Mouse (Mus musculus) lung, embryonic 16.5 days (tissue): ENCODE measurements at regions not wholly inside any gene's neighbourhood (a gene's known extent, or its start where the extent isn't known, plus 50 kb on each side); places are given as distances from the start of the nearest gene placed in this dataset.

Experiments used
- ATAC-seq: fragments of 200-750 bp; cut with Nextera tagmentation; 2 replicates; pipeline ENCODE4 v1.8.0; 2017; ENCODE audit warnings: low read depth, mild to moderate bottlenecking, moderate library complexity
- H3K27ac ChIP-seq: fragments of 300-500 bp; sonication (generic); 2 replicates; pipeline ENCODE4 v1.5.1; 2014; ENCODE audit warnings: mild to moderate bottlenecking, control low read depth, low read length
- H3K27me3 ChIP-seq: fragments of 300-500 bp; sonication (generic); 2 replicates; pipeline ENCODE4 v1.6.1; 2014; ENCODE audit warnings: low read depth, low read length, mixed read lengths; ENCODE audit not compliant: control insufficient read depth, insufficient read depth
- H3K36me3 ChIP-seq: fragments of 300-500 bp; sonication (generic); 2 replicates; pipeline ENCODE4 v1.6.1; 2014; ENCODE audit warnings: low read length; ENCODE audit not compliant: control insufficient read depth, insufficient read depth
- H3K4me1 ChIP-seq: fragments of 300-500 bp; sonication (generic); replicated peaks from 2 replicates; pipeline ENCODE4 v1.6.1; 2014; ENCODE audit warnings: low read length, mixed read lengths; ENCODE audit not compliant: control insufficient read depth, insufficient read depth
- H3K4me2 ChIP-seq: fragments of 300-500 bp; sonication (generic); 2 replicates; pipeline ENCODE4 v1.6.1; 2014; ENCODE audit warnings: low read depth, low read length, control low read depth
- H3K4me3 ChIP-seq: fragments of 300-500 bp; sonication (generic); 2 replicates; pipeline ENCODE4 v1.5.1; 2014; ENCODE audit warnings: mild to moderate bottlenecking, low read length, control low read depth
- H3K9ac ChIP-seq: fragments of 300-500 bp; sonication (generic); 2 replicates; pipeline ENCODE4 v1.6.1; 2014; ENCODE audit warnings: low read length, control low read depth
- H3K9me3 ChIP-seq: fragments of 300-500 bp; sonication (generic); 2 replicates; pipeline ENCODE4 v1.6.1; 2016; ENCODE audit warnings: low read length; ENCODE audit not compliant: control insufficient read depth
- WGBS: fragments of 180-500 bp; shearing (Covaris S2); extraction: QIAGEN DNeasy Blood & Tissue Kit; methylation state at CpG from one replicate; pipeline ENCODE4 v1.1.7; 2014; 5-methylcytosine and 5-hydroxymethylcytosine counted together

GRCm38 (mm10) chr17:79776177-79776576 is 61.3 kb upstream of the Cyp1b1 start:
- Histone ChIP-seq H3K27ac (no peak overlapping the region), H3K4me2 (no peak overlapping the region), H3K9ac (no peak overlapping the region), H3K4me1 (no peaks in the 10 kb centered on the region), H3K27me3 (no peaks in the 10 kb centered on the region), H3K9me3 (no peaks in the 10 kb centered on the region), H3K4me3 (no peak overlapping the region), H3K36me3 (no peaks in the 10 kb centered on the region)
- WGBS = 60% methylated on average over 4 of the region's 4 CpGs
- ATAC-seq = no peak

GRCm38 (mm10) chr17:79775216-79775615 is 60.4 kb upstream of the Cyp1b1 start:
- H3K9ac ChIP-seq = no peak overlapping the region
- ATAC-seq = no peak
- WGBS = 28% methylated on average over 6 of the region's 6 CpGs
- H3K4me2 ChIP-seq = no peak overlapping the region
- H3K36me3 ChIP-seq = no peaks in the 10 kb centered on the region
- no peak overlapping the region for H3K4me3 ChIP-seq
- no peaks in the 10 kb centered on the region for H3K27me3 ChIP-seq
- no peaks in the 10 kb centered on the region for H3K4me1 ChIP-seq
- H3K9me3 ChIP-seq = no peaks in the 10 kb centered on the region
- no peak overlapping the region for H3K27ac ChIP-seq

- H3K4me2 ChIP-seq = no peak overlapping the region
- H3K9me3 ChIP-seq = no peaks in the 10 kb centered on the region
- no peak for ATAC-seq
- no peak overlapping the region for H3K9ac ChIP-seq
- no peaks in the 10 kb centered on the region for H3K36me3 ChIP-seq
- H3K27ac ChIP-seq = no peak overlapping the region
- WGBS = 38% methylated on average over 1 of the region's 1 CpGs
- no peaks in the 10 kb centered on the region for H3K27me3 ChIP-seq
- no peaks in the 10 kb centered on the region for H3K4me1 ChIP-seq
- no peak overlapping the region for H3K4me3 ChIP-seq
Observed at GRCm38 (mm10) chr17:79774291-79774690, 59.4 kb upstream of the Cyp1b1 start.

- no peak overlapping the region for H3K27ac ChIP-seq
Observed at GRCm38 (mm10) chr17:79772219-79772618, 57.4 kb upstream of the Cyp1b1 start.

GRCm38 (mm10) chr17:79771727-79772126 is 56.9 kb upstream of the Cyp1b1 start:
- Histone ChIP-seq H3K27me3 (no peaks in the 10 kb centered on the region), H3K4me2 (no peak overlapping the region), H3K27ac (no peak overlapping the region), H3K36me3 (no peaks in the 10 kb centered on the region), H3K9ac (no peak overlapping the region), H3K9me3 (no peaks in the 10 kb centered on the region), H3K4me1 (no peaks in the 10 kb centered on the region), H3K4me3 (no peak overlapping the region)
- ATAC-seq = no peak
- WGBS = 37% methylated on average over 10 of the region's 10 CpGs

More at GRCm38 (mm10) chr17:79772219-79772618, 57.4 kb upstream of the Cyp1b1 start:
- no peaks in the 10 kb centered on the region for H3K36me3 ChIP-seq
- no peak for ATAC-seq
- no peaks in the 10 kb centered on the region for H3K4me1 ChIP-seq
- no peak overlapping the region for H3K4me3 ChIP-seq
- no peaks in the 10 kb centered on the region for H3K9me3 ChIP-seq
- 82% methylated on average over 4 of the region's 4 CpGs for WGBS
- no peak overlapping the region for H3K4me2 ChIP-seq
- H3K27me3 ChIP-seq = no peaks in the 10 kb centered on the region
- no peak overlapping the region for H3K9ac ChIP-seq

DNA sequence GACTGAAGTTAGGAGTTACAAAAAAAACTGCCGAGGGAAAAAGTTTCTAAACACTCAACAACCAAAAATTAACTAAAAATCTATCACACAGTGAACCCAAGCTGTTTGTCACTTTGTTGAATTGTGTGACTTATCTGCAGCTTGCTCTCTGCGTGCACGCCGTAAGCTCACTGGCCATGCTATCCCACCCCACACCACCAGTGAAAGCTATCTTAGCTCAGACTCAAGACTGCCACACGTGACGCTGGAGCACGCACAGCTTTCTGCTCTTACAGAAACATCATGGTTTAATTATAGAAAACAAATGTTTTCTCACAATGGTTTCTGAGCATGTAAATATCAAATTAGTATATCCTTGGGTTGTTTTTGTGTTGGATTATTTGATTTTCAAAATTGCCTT is 56.0 kb upstream of the Cyp1b1 start:
- no peak overlapping the region for H3K4me3 ChIP-seq
- H3K9me3 ChIP-seq = no peaks in the 10 kb centered on the region
- H3K9ac ChIP-seq = no peak overlapping the region
- H3K27ac ChIP-seq = no peak overlapping the region
- no peaks in the 10 kb centered on the region for H3K4me1 ChIP-seq
- H3K4me2 ChIP-seq = no peak overlapping the region
- no peaks in the 10 kb centered on the region for H3K27me3 ChIP-seq
- no peaks in the 10 kb centered on the region for H3K36me3 ChIP-seq
- ATAC-seq = no peak
- 72% methylated on average over 7 of the region's 7 CpGs for WGBS

DNA sequence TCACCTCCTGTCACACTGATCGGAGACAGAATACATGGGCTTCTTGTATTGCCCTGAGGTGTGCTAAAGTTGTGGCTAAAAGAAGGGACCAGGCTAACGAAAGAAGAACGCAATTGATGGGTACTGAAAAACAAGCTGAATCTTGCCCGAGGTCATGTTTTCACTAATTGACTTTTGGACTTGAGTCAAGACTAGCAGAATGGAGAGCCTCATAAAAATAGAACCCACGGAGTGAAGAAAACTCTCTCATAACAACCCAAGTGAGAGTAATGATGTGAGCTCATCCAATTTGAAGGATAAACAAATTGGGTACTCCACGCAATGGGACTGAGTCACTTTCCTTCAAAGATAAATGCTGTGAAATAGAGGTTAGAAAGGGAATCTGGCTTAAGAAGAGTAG is 55.0 kb upstream of the Cyp1b1 start:
- Histone ChIP-seq H3K9ac (no peak overlapping the region), H3K4me2 (no peak overlapping the region), H3K4me1 (no peaks in the 10 kb centered on the region), H3K27me3 (no peaks in the 10 kb centered on the region), H3K9me3 (no peaks in the 10 kb centered on the region), H3K36me3 (no peaks in the 10 kb centered on the region), H3K27ac (no peak overlapping the region), H3K4me3 (no peak overlapping the region)
- WGBS = 86% methylated on average over 6 of the region's 6 CpGs
- no peak for ATAC-seq

DNA sequence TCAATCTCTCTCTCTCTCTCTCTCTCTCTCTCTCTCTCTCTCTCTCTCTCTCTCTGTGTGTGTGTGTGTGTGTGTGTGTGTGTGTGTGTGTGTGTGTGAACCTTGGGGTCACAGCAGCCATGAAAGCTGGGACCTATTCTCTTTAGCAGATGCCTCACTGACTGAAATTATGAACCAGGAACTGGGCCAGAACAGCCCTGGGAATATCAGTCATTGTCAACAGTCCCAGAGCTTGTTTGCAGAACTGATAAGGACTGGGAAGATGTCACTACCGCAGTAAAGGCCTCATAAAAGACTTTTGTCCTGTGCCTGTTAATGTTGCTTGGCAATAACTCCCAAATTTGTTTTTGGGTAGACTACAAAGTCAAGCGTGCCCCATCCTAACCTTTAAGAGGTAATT is 53.2 kb upstream of the Cyp1b1 start:
- WGBS = 43% methylated on average over 2 of the region's 2 CpGs
- no peak for ATAC-seq
- Histone ChIP-seq H3K9me3 (no peaks in the 10 kb centered on the region), H3K36me3 (no peaks in the 10 kb centered on the region), H3K9ac (no peak overlapping the region), H3K27ac (no peak overlapping the region), H3K4me2 (no peak overlapping the region), H3K4me1 (no peaks in the 10 kb centered on the region), H3K4me3 (no peak overlapping the region), H3K27me3 (no peaks in the 10 kb centered on the region)

- Histone ChIP-seq H3K9ac (no peak overlapping the region), H3K4me3 (no peak overlapping the region), H3K27ac (no peak overlapping the region), H3K36me3 (no peaks in the 10 kb centered on the region), H3K4me1 (no peaks in the 10 kb centered on the region), H3K9me3 (no peaks in the 10 kb centered on the region), H3K4me2 (no peak overlapping the region), H3K27me3 (no peaks in the 10 kb centered on the region)
- no peak for ATAC-seq
- 69% methylated on average over 7 of the region's 7 CpGs for WGBS
Observed at GRCm38 (mm10) chr17:79765061-79765794, 50.4 kb upstream of the Cyp1b1 start.
